Mouse (Mus musculus) embryonic facial prominence, embryonic 15.5 days (tissue): ENCODE measurements around the gene Epx. TPM values are rescaled to one million over a fixed set of nuclear protein-coding genes. Genes with fewer than 3 reads are reported as not detected.
A peak's percentile ranks its signal among the peaks of the same experiment; 100 is the strongest.
"Not testable (repeated sequence)": the region's sequence is repeated elsewhere in the genome, so short reads cannot be mapped to it uniquely, and the experiment has no call there.

Experiments used
- ATAC-seq: fragments of 200-750 bp; cut with Nextera tagmentation; 2 replicates; pipeline ENCODE4 v1.8.0; 2017; ENCODE audit warnings: low read depth, moderate TSS enrichment; ENCODE audit not compliant: insufficient number of reproducible peaks, low FRiP score, low TSS enrichment
- H3K27ac ChIP-seq: fragments of 300-500 bp; sonication (generic); replicated peaks from 2 replicates; pipeline ENCODE4 v1.5.1; 2015; ENCODE audit warnings: mild to moderate bottlenecking, inconsistent platforms
- H3K27me3 ChIP-seq: fragments of 300-500 bp; sonication (generic); 2 replicates; pipeline ENCODE4 v1.6.1; 2015; ENCODE audit warnings: inconsistent platforms
- H3K36me3 ChIP-seq: fragments of 300-500 bp; sonication (generic); 2 replicates; pipeline ENCODE4 v1.6.1; 2015; ENCODE audit warnings: mild to moderate bottlenecking, inconsistent platforms
- H3K4me1 ChIP-seq: fragments of 300-500 bp; sonication (generic); 2 replicates; pipeline ENCODE4 v1.6.1; 2015; ENCODE audit warnings: inconsistent platforms
- H3K4me2 ChIP-seq: fragments of 300-500 bp; sonication (generic); replicated peaks from 2 replicates; pipeline ENCODE4 v1.6.1; 2015; ENCODE audit warnings: mild to moderate bottlenecking, inconsistent platforms
- H3K4me3 ChIP-seq: fragments of 300-500 bp; sonication (generic); replicated peaks from 2 replicates; pipeline ENCODE4 v1.5.1; 2015; ENCODE audit warnings: mild to moderate bottlenecking, inconsistent platforms
- H3K9ac ChIP-seq: fragments of 300-500 bp; sonication (generic); 2 replicates; pipeline ENCODE4 v1.6.1; 2015; ENCODE audit warnings: inconsistent platforms
- H3K9me3 ChIP-seq: fragments of 300-500 bp; sonication (generic); replicated peaks from 2 replicates; pipeline ENCODE4 v1.6.1; 2016; ENCODE audit warnings: inconsistent platforms
- WGBS: fragments of 180-500 bp; shearing (Covaris S2); methylation state at CpG from one replicate; pipeline ENCODE4 v1.1.7; 2015; 5-methylcytosine and 5-hydroxymethylcytosine counted together
- polyA plus RNA-seq: library from polyadenylated mRNA; unstranded; fragments of >200 nt; fragmentation: Nextera tagmentation; extraction: Ambion mirVana; gene quantifications from 2 replicates; pipeline ENCODE4 v1.2.1, GENCODE M21; 2015

The Epx gene
- polyA plus RNA-seq, 1 experiment from 2014 or later = 0.07 TPM

DNA sequence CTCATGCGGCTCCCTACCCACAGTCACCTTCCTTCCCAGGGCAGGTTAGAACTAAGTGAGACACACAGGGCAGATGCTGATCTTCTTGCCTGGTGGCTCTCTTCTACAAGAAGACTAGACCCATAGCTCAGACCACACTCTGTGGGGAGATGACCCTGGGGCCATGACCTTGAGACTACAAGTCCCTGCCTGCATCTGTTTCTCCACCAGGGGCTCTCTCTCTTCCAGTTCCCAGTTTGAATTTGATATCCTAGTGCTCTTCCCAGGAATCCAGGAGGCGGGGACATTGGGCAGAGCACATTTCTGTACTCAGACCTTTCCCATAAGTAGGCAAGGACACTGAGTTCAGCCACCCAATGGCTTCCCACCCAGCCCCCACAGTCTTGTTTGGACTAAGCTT lies 5.2 kb downstream of the Epx start:
- ATAC-seq = no peak
- Histone ChIP-seq H3K36me3 (no peaks in the 10 kb centered on the region), H3K9me3 (no peaks in the 10 kb centered on the region), H3K4me3 (no peak overlapping the region), H3K4me1 (peaks cover 5% of the 10 kb centered on the region; the same call in 1 of the 2 replicates), H3K9ac (no peak overlapping the region), H3K4me2 (no peak overlapping the region), H3K27me3 (no peaks in the 10 kb centered on the region), H3K27ac (no peak overlapping the region)
- WGBS = 69% methylated on average over 2 of the region's 2 CpGs

- H3K36me3 ChIP-seq = peaks cover 20% of the 10 kb centered on the region; the same call in 1 of the 2 replicates
- not testable (repeated sequence) for H3K9ac ChIP-seq, H3K4me3 ChIP-seq, H3K4me1 ChIP-seq, H3K9me3 ChIP-seq, ATAC-seq, H3K27ac ChIP-seq, H3K4me2 ChIP-seq, H3K27me3 ChIP-seq
- 85% methylated on average over 1 of the region's 2 CpGs for WGBS
Measured at GRCm38 (mm10) chr11:87866891-87867290, 8.4 kb downstream of the Epx start.

DNA sequence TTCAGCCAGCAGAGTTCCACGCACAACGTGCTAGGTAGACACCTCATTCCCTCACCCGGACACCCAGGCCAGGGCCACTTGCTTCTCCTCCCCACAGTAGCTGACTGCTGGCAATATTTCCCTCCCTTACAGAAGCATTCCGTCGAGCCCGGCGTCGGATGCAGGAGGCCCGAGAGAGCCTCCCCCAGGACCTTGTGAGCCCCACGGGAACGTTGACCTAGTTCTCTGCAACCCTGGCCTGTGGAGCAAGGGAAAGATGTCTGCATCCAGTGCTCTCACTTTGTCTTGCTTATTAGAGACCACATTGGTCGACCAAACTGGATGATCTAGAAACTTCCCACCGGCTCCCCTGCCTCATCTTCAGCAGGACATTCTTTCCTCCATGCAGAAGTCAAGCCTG lies 12.5 kb downstream of the Epx start:
- Histone ChIP-seq H3K9ac (no peak overlapping the region), H3K9me3 (no peaks in the 10 kb centered on the region), H3K4me1 (no peaks in the 10 kb centered on the region), H3K4me3 (no peak overlapping the region), H3K4me2 (no peak overlapping the region), H3K27me3 (no peaks in the 10 kb centered on the region), H3K36me3 (peaks cover 50% of the 10 kb centered on the region), H3K27ac (no peak overlapping the region)
- no peak for ATAC-seq
- WGBS = 92% methylated on average over 13 of the region's 13 CpGs

- 86% methylated on average over 9 of the region's 9 CpGs for WGBS
- Histone ChIP-seq H3K4me3 (no peak overlapping the region), H3K9me3 (no peaks in the 10 kb centered on the region), H3K36me3 (peaks cover 64% of the 10 kb centered on the region), H3K4me1 (no peaks in the 10 kb centered on the region), H3K27me3 (no peaks in the 10 kb centered on the region), H3K4me2 (no peak overlapping the region), H3K9ac (no peak overlapping the region), H3K27ac (no peak overlapping the region)
- ATAC-seq = no peak
Measured at GRCm38 (mm10) chr11:87860426-87860825, 14.9 kb downstream of the Epx start.

DNA sequence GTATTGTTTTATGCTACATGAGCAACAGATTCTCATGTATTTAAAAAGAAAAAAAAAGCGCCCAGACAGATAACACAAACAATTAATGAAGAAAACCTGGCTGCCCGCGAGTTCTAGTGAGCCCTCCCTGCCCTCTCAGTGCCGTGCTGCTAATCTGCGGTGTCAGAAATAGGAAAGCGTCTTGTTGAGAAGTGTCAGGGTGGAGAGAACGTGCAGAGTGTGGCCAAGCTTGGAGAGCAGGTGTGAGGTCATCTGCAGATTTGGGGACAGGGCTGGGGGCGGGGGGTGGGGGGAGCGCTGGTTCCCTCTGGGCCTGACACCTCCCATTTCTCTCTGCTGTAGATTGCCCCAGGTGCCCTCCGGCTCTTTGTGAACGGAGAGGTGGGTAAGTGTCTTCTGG lies 16.1 kb downstream of the Epx start:
- WGBS = 86% methylated on average over 11 of the region's 11 CpGs
- H3K27ac ChIP-seq = no peak overlapping the region
- no peaks in the 10 kb centered on the region for H3K9me3 ChIP-seq
- no peaks in the 10 kb centered on the region for H3K27me3 ChIP-seq
- no peak for ATAC-seq
- H3K4me2 ChIP-seq = no peak overlapping the region
- H3K4me3 ChIP-seq = no peak overlapping the region
- H3K36me3 ChIP-seq = peaks cover 64% of the 10 kb centered on the region
- no peak overlapping the region for H3K9ac ChIP-seq
- no peaks in the 10 kb centered on the region for H3K4me1 ChIP-seq

- H3K4me1 ChIP-seq = peaks cover 9% of the 10 kb centered on the region; the same call in 1 of the 2 replicates
- ATAC-seq = no peak
- no peak overlapping the region for H3K4me2 ChIP-seq
- no peak overlapping the region for H3K4me3 ChIP-seq
- H3K9me3 ChIP-seq = no peaks in the 10 kb centered on the region
- no peaks in the 10 kb centered on the region for H3K27me3 ChIP-seq
- WGBS = 87% methylated on average over 7 of the region's 7 CpGs
- H3K27ac ChIP-seq = no peak overlapping the region
- H3K36me3 ChIP-seq = peaks cover 25% of the 10 kb centered on the region
- no peak overlapping the region for H3K9ac ChIP-seq
Measured at GRCm38 (mm10) chr11:87854550-87854949, 20.8 kb downstream of the Epx start.

DNA sequence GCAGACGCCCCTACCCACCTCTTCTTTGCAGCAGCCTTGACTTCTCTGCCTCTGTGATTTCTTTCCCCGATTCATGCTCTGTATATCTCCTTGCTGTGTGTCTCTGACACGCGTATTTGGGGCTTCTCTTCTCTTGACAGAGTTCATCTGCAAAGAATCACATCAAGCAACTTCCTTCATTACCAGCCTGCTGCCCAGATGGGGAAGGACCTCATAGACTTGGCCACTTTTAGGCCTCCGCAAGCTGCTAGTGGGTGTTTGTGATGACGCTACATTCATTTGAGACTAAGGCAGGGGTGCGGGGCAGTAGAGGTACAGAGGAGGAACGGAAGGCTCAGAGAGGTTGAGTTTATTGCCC lies 21.8 kb downstream of the Epx start:
- Histone ChIP-seq H3K4me1 (peaks cover 9% of the 10 kb centered on the region; the same call in 1 of the 2 replicates), H3K36me3 (peaks cover 22% of the 10 kb centered on the region), H3K4me3 (peak overlapping the region; percentile 67), H3K27me3 (no peaks in the 10 kb centered on the region), H3K4me2 (peak overlapping the region; percentile 71), H3K9me3 (no peaks in the 10 kb centered on the region), H3K9ac (peak overlapping the region; percentile 39; the same call in 1 of the 2 replicates), H3K27ac (peak overlapping the region; percentile 59)
- 34% methylated on average over 8 of the region's 8 CpGs for WGBS
- no peak for ATAC-seq

DNA sequence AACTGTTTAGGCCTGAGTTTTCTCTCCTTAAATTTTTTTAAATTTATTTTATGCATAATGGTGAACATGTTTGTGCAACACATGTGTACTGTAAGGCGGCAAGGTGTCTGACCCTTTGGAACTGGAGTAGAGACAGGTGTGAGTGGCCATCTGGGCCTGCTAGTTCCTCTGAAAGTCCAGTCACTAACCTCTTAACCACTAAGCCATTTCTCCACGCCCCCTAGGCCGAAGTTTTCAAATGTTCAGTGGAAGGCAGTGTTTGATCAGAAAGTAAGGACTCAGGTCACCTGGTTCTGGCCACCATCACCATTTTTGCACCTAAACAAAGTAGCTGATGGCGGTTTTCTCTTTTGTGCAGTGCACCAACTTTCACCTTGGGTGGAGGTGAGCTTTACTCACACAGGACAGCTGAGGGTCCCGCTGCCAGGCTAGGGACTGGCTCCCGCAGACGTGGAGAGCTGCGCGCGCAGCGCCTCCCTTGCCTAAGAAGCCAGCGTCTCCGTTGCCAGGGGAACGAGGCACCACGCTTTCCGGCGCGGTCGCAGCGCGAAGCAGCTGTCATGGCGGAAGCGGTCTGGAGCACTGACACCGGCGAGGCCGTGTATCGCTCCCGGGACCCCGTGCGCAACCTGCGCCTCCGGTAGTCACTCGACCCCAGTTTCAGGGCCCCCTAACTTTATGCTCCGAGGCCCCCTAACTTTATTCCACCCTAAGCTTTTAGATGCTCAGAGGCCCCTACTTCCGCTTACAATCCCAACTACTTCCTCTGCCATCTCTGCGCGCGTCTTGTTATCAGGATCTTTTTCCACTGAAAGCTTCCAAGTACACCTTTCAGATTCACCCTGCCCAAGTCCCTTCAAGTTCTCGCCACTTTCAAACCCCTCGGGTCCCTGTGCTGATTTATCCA lies 22.4 kb downstream of the Epx start, which contains the start of gene Mks1:
Mks1 (plus strand) TSS at position 526 of the 907 bp plus-strand sequence.
- peak; percentile 86 for ATAC-seq
- WGBS = 3% methylated on average over 40 of the region's 40 CpGs
- no peaks in the 10 kb centered on the region for H3K9me3 ChIP-seq
- peaks cover 9% of the 10 kb centered on the region; the same call in 1 of the 2 replicates for H3K4me1 ChIP-seq
- H3K36me3 ChIP-seq = peaks cover 16% of the 10 kb centered on the region
- peak within 1 kb of the TSS; percentile 71 for H3K4me2 ChIP-seq
- H3K27ac ChIP-seq = peak within 1 kb of the TSS; percentile 59
- no peaks in the 10 kb centered on the region for H3K27me3 ChIP-seq
- peak within 1 kb of the TSS; percentile 39 for H3K9ac ChIP-seq
- peak within 1 kb of the TSS; percentile 67 for H3K4me3 ChIP-seq

- Histone ChIP-seq H3K27me3 (no peaks in the 10 kb centered on the region), H3K9ac (no peak overlapping the region), H3K4me3 (no peak overlapping the region), H3K9me3 (no peaks in the 10 kb centered on the region), H3K4me1 (0 out of 2 replicates have a peak, but pooled peaks cover 4% of the 10 kb centered on the region), H3K27ac (no peak overlapping the region), H3K4me2 (no peak overlapping the region), H3K36me3 (no peaks in the 10 kb centered on the region)
- WGBS = 76% methylated on average over 6 of the region's 6 CpGs
- no peak for ATAC-seq
Measured at GRCm38 (mm10) chr11:87847884-87848283, 27.5 kb downstream of the Epx start.

GRCm38 (mm10) chr11:87846968-87847600 lies 28.3 kb downstream of the Epx start:
- H3K4me3 ChIP-seq = no peak overlapping the region
- no peaks in the 10 kb centered on the region for H3K36me3 ChIP-seq
- H3K4me2 ChIP-seq = no peak overlapping the region
- ATAC-seq = no peak
- no peak overlapping the region for H3K27ac ChIP-seq
- WGBS = 76% methylated on average over 12 of the region's 12 CpGs
- no peaks in the 10 kb centered on the region for H3K9me3 ChIP-seq
- no peaks in the 10 kb centered on the region for H3K4me1 ChIP-seq
- H3K9ac ChIP-seq = no peak overlapping the region
- H3K27me3 ChIP-seq = no peaks in the 10 kb centered on the region

- H3K36me3 ChIP-seq = no peaks in the 10 kb centered on the region
- H3K4me3 ChIP-seq = no peak overlapping the region
- no peak overlapping the region for H3K27ac ChIP-seq
- H3K27me3 ChIP-seq = no peaks in the 10 kb centered on the region
- ATAC-seq = no peak; the same call in 1 of the 2 replicates
- WGBS = 84% methylated on average over 3 of the region's 3 CpGs
- H3K4me1 ChIP-seq = no peaks in the 10 kb centered on the region
- no peak overlapping the region for H3K9ac ChIP-seq
- H3K9me3 ChIP-seq = no peaks in the 10 kb centered on the region
- no peak overlapping the region for H3K4me2 ChIP-seq
Measured at GRCm38 (mm10) chr11:87841436-87841835, 33.9 kb downstream of the Epx start.
